Mouse (Mus musculus) heart, embryonic 12.5 days (tissue): ENCODE data around the gene Phf11a. TPM values are rescaled to one million over a fixed set of nuclear protein-coding genes. Genes with fewer than 3 reads are reported as not detected.

ENCODE experiments used
- ATAC-seq: fragments of 200-750 bp; cut with Nextera tagmentation; 2 replicates; pipeline ENCODE4 v1.8.0; 2017; ENCODE audit warnings: moderate TSS enrichment, moderate library complexity; ENCODE audit not compliant: insufficient number of reproducible peaks, low FRiP score
- H3K27ac ChIP-seq: fragments of 300-500 bp; sonication (generic); 2 replicates; pipeline ENCODE4 v1.5.1; 2016; ENCODE audit warnings: mild to moderate bottlenecking, moderate library complexity; ENCODE audit not compliant: poor library complexity, severe bottlenecking
- H3K27me3 ChIP-seq: fragments of 300-500 bp; sonication (generic); replicated peaks from 2 replicates; pipeline ENCODE4 v1.6.1; 2016; ENCODE audit warnings: mild to moderate bottlenecking, moderate library complexity
- H3K36me3 ChIP-seq: fragments of 300-500 bp; sonication (generic); 2 replicates; pipeline ENCODE4 v1.6.1; 2016; ENCODE audit warnings: mild to moderate bottlenecking, moderate library complexity
- H3K4me1 ChIP-seq: fragments of 300-500 bp; sonication (generic); replicated peaks from 2 replicates; pipeline ENCODE4 v1.6.1; 2016; ENCODE audit warnings: mild to moderate bottlenecking
- H3K4me2 ChIP-seq: fragments of 300-500 bp; sonication (generic); 2 replicates; pipeline ENCODE4 v1.6.1; 2016; ENCODE audit warnings: mild to moderate bottlenecking, moderate library complexity
- H3K4me3 ChIP-seq: fragments of 300-500 bp; sonication (generic); 2 replicates; pipeline ENCODE4 v1.5.1; 2016; ENCODE audit warnings: mild to moderate bottlenecking
- H3K9ac ChIP-seq: fragments of 300-500 bp; sonication (generic); 2 replicates; pipeline ENCODE4 v1.6.1; 2016; ENCODE audit warnings: mild to moderate bottlenecking, moderate library complexity
- H3K9me3 ChIP-seq: fragments of 300-500 bp; sonication (generic); replicated peaks from 2 replicates; pipeline ENCODE4 v1.6.1; 2016; ENCODE audit warnings: mild to moderate bottlenecking, moderate library complexity
- WGBS: fragments of 180-500 bp; shearing (Covaris S2); methylation state at CpG from one replicate; pipeline ENCODE4 v1.1.7; 2016; 5-methylcytosine and 5-hydroxymethylcytosine counted together
- polyA plus RNA-seq: library from polyadenylated mRNA; unstranded; fragments of >200 nt; fragmentation: Nextera tagmentation; extraction: Ambion mirVana; gene quantifications from 2 replicates; pipeline ENCODE4 v1.2.1, GENCODE M21; 2016

Gene Phf11a
- polyA plus RNA-seq, 1 experiment from 2014 or later: not detected

- Histone ChIP-seq H3K27me3 (peaks cover 24% of the 10 kb centered on the region), H3K4me3 (no peak overlapping the region), H3K9ac (no peak overlapping the region), H3K36me3 (peaks cover 74% of the 10 kb centered on the region), H3K9me3 (peaks cover 3% of the 10 kb centered on the region), H3K4me1 (peaks cover 13% of the 10 kb centered on the region), H3K4me2 (no peak overlapping the region), H3K27ac (no peak overlapping the region)
- no peak for ATAC-seq
- 88% methylated on average over 9 of the region's 9 CpGs for WGBS
These were observed 63.7 kb downstream of the Phf11a start for GRCm38 (mm10) chr14:59233635-59234034.

- WGBS: 43% methylated on average over 5 of the region's 5 CpGs
- peaks cover 67% of the 10 kb centered on the region for H3K36me3 ChIP-seq
These were observed 65.3 kb downstream of the Phf11a start for GRCm38 (mm10) chr14:59232003-59232402.

GRCm38 (mm10) chr14:59230331-59230966 lies 66.9 kb downstream of the Phf11a start:
- Histone ChIP-seq H3K4me2 (peak overlapping the region; percentile 51), H3K27ac (no peak overlapping the region), H3K4me1 (peaks cover 13% of the 10 kb centered on the region), H3K9ac (no peak overlapping the region), H3K9me3 (no peaks in the 10 kb centered on the region), H3K27me3 (peaks cover 29% of the 10 kb centered on the region), H3K4me3 (no peak overlapping the region), H3K36me3 (peaks cover 67% of the 10 kb centered on the region)
- WGBS: 58% methylated on average over 21 of the region's 21 CpGs
- peak; percentile 63; the same call in 1 of the 2 replicates for ATAC-seq

More at GRCm38 (mm10) chr14:59232003-59232402, 65.3 kb downstream of the Phf11a start:
- ATAC-seq: 0 out of 2 replicates have a peak, but pooled peaks have one; percentile 25
- Histone ChIP-seq H3K27me3 (peaks cover 31% of the 10 kb centered on the region), H3K9me3 (no peaks in the 10 kb centered on the region), H3K27ac (no peak overlapping the region), H3K9ac (no peak overlapping the region), H3K4me1 (peaks cover 13% of the 10 kb centered on the region), H3K4me2 (no peak overlapping the region), H3K4me3 (no peak overlapping the region)

- WGBS: 87% methylated on average over 3 of the region's 3 CpGs
- no peak overlapping the region for H3K9ac ChIP-seq
- ATAC-seq: no peak
- H3K4me2 ChIP-seq: no peak overlapping the region
- H3K27ac ChIP-seq: no peak overlapping the region
- H3K27me3 ChIP-seq: peaks cover 32% of the 10 kb centered on the region
- peaks cover 66% of the 10 kb centered on the region for H3K36me3 ChIP-seq
- H3K4me1 ChIP-seq: peaks cover 13% of the 10 kb centered on the region
- H3K4me3 ChIP-seq: no peak overlapping the region
- H3K9me3 ChIP-seq: no peaks in the 10 kb centered on the region
These were observed 67.5 kb downstream of the Phf11a start for GRCm38 (mm10) chr14:59229822-59230221.

Other genes starting within 250 kb of the Phf11a start
- not detected in 2 replicates for gene 1700129C05Rik, start 154.6 kb downstream of the Phf11a start, polyA plus RNA-seq
- not detected in 2 replicates for gene Gm5142, start 118.8 kb downstream of the Phf11a start, polyA plus RNA-seq
- 33.3 TPM in 2 replicates for gene Rcbtb1, start 96.3 kb downstream of the Phf11a start, polyA plus RNA-seq
- gene Gm6904, start 37.3 kb downstream of the Phf11a start, polyA plus RNA-seq: 0.36 TPM in 1 of 2 replicates, not detected in the other
- 0.33 and 0.45 TPM in 2 replicates for gene Phf11b, start 43.8 kb upstream of the Phf11a start, polyA plus RNA-seq
- gene Phf11d, start 67.9 kb upstream of the Phf11a start, polyA plus RNA-seq: 0.78 and 0.99 TPM in 2 replicates
- 0.43 and 0.46 TPM in 2 replicates for gene Phf11c, start 97.9 kb upstream of the Phf11a start, polyA plus RNA-seq
- 7.4 and 9.0 TPM in 2 replicates for gene Setdb2, start 143.4 kb upstream of the Phf11a start, polyA plus RNA-seq
- gene Cab39l, start 143.4 kb upstream of the Phf11a start, polyA plus RNA-seq: 28.6 and 28.7 TPM in 2 replicates